Mouse (Mus musculus) limb, embryonic 11.5 days (tissue): Measurements from ENCODE around the gene Cdk19. TPM values are rescaled to one million over a fixed set of nuclear protein-coding genes. Genes with fewer than 3 reads are reported as not detected.

ENCODE experiments used
- ATAC-seq: fragments of 200-750 bp; cut with Nextera tagmentation; 2 replicates; pipeline ENCODE4 v1.8.0; 2017; ENCODE audit warnings: low read depth; ENCODE audit not compliant: insufficient number of reproducible peaks, low FRiP score, low TSS enrichment
- DNase-seq: peaks from one replicate; pipeline ENCODE4 v3.0.0-alpha.2; 2015; ENCODE audit warnings: low spot score
- H3K27ac ChIP-seq: fragments of 300-500 bp; sonication (generic); replicated peaks from 2 replicates; pipeline ENCODE4 v1.5.1; 2014; ENCODE audit warnings: low read depth, mild to moderate bottlenecking, low read length
- H3K27me3 ChIP-seq: fragments of 300-500 bp; sonication (generic); 2 replicates; pipeline ENCODE4 v1.6.1; 2014; ENCODE audit warnings: mild to moderate bottlenecking, low read length, mixed read lengths; ENCODE audit not compliant: control insufficient read depth, insufficient read depth
- H3K36me3 ChIP-seq: fragments of 300-500 bp; sonication (generic); 2 replicates; pipeline ENCODE4 v1.6.1; 2014; ENCODE audit warnings: mild to moderate bottlenecking, low read length, moderate library complexity, mixed read lengths; ENCODE audit not compliant: control insufficient read depth, insufficient read depth
- H3K4me1 ChIP-seq: fragments of 300-500 bp; sonication (generic); 2 replicates; pipeline ENCODE4 v1.6.1; 2014; ENCODE audit warnings: low read length, mixed read lengths; ENCODE audit not compliant: control insufficient read depth, insufficient read depth
- H3K4me2 ChIP-seq: fragments of 300-500 bp; sonication (generic); 2 replicates; pipeline ENCODE4 v1.6.1; 2014; ENCODE audit warnings: low read depth, mild to moderate bottlenecking, moderate library complexity; ENCODE audit not compliant: severe bottlenecking
- H3K4me3 ChIP-seq: fragments of 300-500 bp; sonication (generic); 2 replicates; pipeline ENCODE4 v1.5.1; 2014; ENCODE audit warnings: low read depth, low read length
- H3K9ac ChIP-seq: fragments of 300-500 bp; sonication (generic); 2 replicates; pipeline ENCODE4 v1.6.1; 2014; ENCODE audit warnings: mild to moderate bottlenecking, low read length
- H3K9me3 ChIP-seq: fragments of 300-500 bp; sonication (generic); 2 replicates; pipeline ENCODE4 v1.6.1; 2016; ENCODE audit warnings: low read length; ENCODE audit not compliant: control insufficient read depth
- WGBS: fragments of 180-500 bp; shearing (Covaris S2); extraction: QIAGEN DNeasy Blood & Tissue Kit; methylation state at CpG from one replicate; pipeline ENCODE4 v1.1.7; 2014; 5-methylcytosine and 5-hydroxymethylcytosine counted together
- polyA plus RNA-seq: library from polyadenylated mRNA; unstranded; fragments of >200 nt; fragmentation: Nextera tagmentation; extraction: Ambion mirVana; gene quantifications from 2 replicates; pipeline ENCODE4 v1.2.1, GENCODE M21; 2014

Cdk19 gene
- polyA plus RNA-seq, 1 experiment from 2014 or later = 11.4 TPM

DNA sequence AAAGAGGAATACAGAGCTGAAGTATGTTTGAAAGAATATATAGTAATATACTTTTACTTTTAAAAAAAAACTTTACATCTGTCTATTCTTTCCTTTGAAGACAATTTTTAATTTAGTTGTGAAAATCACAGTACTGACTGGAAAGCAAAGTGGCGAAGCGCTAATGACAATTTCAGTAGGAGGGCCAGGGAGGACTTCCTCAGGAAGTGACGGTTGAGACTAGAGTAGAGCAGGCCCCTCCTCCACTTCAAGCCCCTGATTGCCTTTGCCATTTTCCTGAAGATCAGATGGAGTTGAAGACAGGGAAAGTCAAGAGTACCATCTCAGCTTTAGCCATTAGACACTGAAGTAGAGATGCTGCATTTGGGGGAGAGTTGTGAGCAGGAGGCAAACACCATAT lies 92.6 kb downstream of the Cdk19 start:
- no peak overlapping the region for H3K27ac ChIP-seq
- H3K9me3 ChIP-seq = no peaks in the 10 kb centered on the region
- H3K36me3 ChIP-seq = no peaks in the 10 kb centered on the region
- no peak overlapping the region for H3K4me3 ChIP-seq
- 83% methylated on average over 3 of the region's 3 CpGs for WGBS
- H3K27me3 ChIP-seq = no peaks in the 10 kb centered on the region
- no peak overlapping the region for H3K9ac ChIP-seq
- H3K4me2 ChIP-seq = no peak overlapping the region
- DNase-seq (no peak), ATAC-seq (no peak)
- no peaks in the 10 kb centered on the region for H3K4me1 ChIP-seq

DNA sequence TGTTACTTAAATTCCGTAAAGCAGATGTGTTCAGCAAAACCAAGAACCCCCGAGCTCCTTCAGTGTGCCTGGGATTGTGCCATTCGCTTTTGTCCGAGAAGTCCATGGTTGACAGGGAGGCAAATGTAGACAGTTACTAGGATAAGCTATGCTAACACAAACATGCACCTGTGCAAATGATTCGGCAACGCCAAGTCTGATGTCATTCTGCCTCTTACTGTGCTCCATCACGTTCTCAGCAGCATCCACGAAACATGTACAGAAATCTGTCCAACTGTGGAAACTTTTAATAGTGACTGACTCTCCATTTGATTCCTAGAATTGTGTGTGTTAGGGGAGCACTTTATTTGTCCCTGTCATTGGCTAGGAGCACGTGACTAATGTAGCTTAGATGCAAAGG lies 93.0 kb downstream of the Cdk19 start:
- H3K27ac ChIP-seq = no peak overlapping the region
- no peak for ATAC-seq
- 94% methylated on average over 9 of the region's 9 CpGs for WGBS
- no peaks in the 10 kb centered on the region for H3K4me1 ChIP-seq
- no peaks in the 10 kb centered on the region for H3K9me3 ChIP-seq
- no peak overlapping the region for H3K4me3 ChIP-seq
- no peak overlapping the region for H3K4me2 ChIP-seq
- H3K36me3 ChIP-seq = no peaks in the 10 kb centered on the region
- H3K27me3 ChIP-seq = no peaks in the 10 kb centered on the region
- no peak overlapping the region for H3K9ac ChIP-seq
- no peak for DNase-seq

DNA sequence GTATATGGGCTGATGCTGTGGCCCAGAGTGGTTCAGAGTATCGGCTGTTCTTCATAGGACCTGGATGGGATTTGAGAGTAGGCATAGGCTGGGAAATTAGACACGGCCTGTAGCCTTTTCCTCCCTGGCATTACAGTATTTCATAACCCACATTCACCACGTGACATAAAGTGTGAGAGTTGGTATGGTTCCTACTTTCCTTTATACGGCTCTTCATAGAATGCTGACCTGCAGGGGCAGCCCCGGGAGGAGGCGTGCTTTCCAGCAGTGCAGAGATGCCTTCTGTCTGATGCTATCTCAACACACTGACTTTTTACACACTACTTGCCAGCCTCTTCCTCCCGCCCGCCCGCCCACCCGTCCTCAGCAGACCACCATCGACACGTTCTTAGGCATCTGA lies 96.0 kb downstream of the Cdk19 start:
- H3K9me3 ChIP-seq = no peaks in the 10 kb centered on the region
- no peak for DNase-seq
- no peak overlapping the region for H3K9ac ChIP-seq
- WGBS = 82% methylated on average over 12 of the region's 12 CpGs
- ATAC-seq = no peak
- H3K27me3 ChIP-seq = no peaks in the 10 kb centered on the region
- H3K36me3 ChIP-seq = no peaks in the 10 kb centered on the region
- H3K27ac ChIP-seq = no peak overlapping the region
- no peaks in the 10 kb centered on the region for H3K4me1 ChIP-seq
- H3K4me3 ChIP-seq = no peak overlapping the region
- no peak overlapping the region for H3K4me2 ChIP-seq

DNA sequence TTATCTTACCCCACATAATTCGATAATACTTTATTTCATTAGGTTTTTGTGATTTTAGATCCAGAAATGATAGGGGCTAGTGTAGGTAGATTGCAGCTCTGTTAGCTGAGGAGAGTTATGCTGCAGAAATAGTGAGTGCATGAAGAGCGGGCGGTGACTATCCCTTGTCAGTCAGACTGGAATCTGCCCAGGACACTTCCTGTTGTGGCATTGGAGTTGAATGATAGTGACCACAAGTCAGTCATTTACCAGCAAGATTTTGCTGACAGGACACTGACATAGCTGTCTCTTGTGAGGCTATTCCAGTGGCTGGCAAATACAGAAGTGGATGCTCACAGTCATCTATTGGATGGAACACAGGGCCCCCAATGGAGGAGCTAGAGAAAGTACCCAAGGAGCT lies 97.8 kb downstream of the Cdk19 start:
- 90% methylated on average over 3 of the region's 3 CpGs for WGBS
- H3K4me3 ChIP-seq = no peak overlapping the region
- DNase-seq (no peak), ATAC-seq (no peak)
- no peak overlapping the region for H3K9ac ChIP-seq
- H3K4me2 ChIP-seq = no peak overlapping the region
- H3K27ac ChIP-seq = no peak overlapping the region
- no peaks in the 10 kb centered on the region for H3K9me3 ChIP-seq
- no peaks in the 10 kb centered on the region for H3K36me3 ChIP-seq
- H3K4me1 ChIP-seq = no peaks in the 10 kb centered on the region
- no peaks in the 10 kb centered on the region for H3K27me3 ChIP-seq

DNA sequence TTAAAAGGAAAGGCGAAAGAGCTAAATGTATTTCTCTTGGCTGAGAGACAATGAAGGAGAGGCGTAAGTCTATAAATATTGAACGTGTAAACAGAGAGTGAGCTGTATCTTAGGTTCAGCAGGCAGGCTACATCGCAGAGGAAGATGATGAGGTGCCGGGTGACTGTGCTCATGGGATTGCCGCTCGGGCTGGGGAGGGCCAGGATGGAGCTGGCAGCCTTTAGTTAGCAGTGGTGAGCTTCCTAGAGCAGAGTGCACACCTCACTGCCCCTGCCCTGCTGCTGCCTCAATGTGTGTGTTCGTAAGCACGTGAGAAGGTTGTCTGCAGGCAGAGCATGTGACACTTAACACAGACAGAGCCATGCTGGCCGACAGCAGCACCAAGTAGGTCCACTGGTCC lies 101.4 kb downstream of the Cdk19 start:
- no peak overlapping the region for H3K27ac ChIP-seq

DNA sequence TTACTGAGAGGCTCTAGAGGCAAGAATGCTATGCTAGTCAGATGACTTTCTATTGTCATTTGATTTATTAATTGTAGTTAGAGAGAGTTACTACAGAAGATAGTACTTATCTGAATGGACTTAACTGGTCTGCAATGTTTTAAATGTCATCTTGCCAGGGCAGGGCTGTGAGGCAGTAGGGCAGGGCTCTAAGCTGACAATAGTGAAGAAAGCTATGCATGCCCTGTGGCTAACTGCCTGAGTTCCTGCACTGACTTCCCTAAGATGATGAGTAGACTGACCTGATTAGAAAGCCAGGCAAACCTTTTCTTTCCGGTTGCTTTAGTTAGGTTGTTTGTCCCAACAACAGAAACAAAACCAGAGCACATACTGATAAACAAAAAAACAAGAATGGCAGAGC lies 102.7 kb downstream of the Cdk19 start:
- Histone ChIP-seq H3K4me3 (no peak overlapping the region), H3K9ac (no peak overlapping the region), H3K9me3 (no peaks in the 10 kb centered on the region), H3K27me3 (no peaks in the 10 kb centered on the region), H3K4me1 (no peaks in the 10 kb centered on the region), H3K27ac (no peak overlapping the region), H3K4me2 (no peak overlapping the region), H3K36me3 (no peaks in the 10 kb centered on the region)
- 70% methylated on average over 1 of the region's 1 CpGs for WGBS
- DNase-seq (no peak), ATAC-seq (no peak)

More for the DNA sequence above, 101.4 kb downstream of the Cdk19 start:
- Histone ChIP-seq H3K9ac (no peak overlapping the region), H3K4me3 (no peak overlapping the region), H3K9me3 (no peaks in the 10 kb centered on the region), H3K27me3 (no peaks in the 10 kb centered on the region), H3K4me2 (no peak overlapping the region), H3K4me1 (no peaks in the 10 kb centered on the region), H3K36me3 (no peaks in the 10 kb centered on the region)
- 83% methylated on average over 10 of the region's 10 CpGs for WGBS
- DNase-seq = no peak
- no peak for ATAC-seq

DNA sequence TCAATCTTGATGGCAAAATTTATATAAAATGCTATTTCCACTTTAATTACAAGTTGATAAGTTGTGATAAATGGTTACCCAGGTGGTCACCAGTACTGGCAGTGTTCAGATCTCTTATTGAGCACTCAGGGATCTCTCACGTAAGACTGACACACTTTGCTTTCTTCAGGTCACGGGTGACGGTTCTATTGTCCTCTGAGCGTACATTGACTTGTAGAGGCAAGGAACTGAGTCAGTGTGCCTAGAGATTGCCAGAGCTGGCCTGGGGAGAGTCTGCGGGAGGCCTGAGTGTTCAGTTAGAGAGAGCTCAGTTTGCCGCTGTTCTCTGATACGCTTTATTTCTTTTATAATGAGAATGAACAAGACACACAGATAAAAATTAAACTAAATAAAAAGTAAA lies 104.0 kb downstream of the Cdk19 start:
- DNase-seq = no peak
- Histone ChIP-seq H3K4me1 (0 out of 2 replicates have a peak, but pooled peaks cover 3% of the 10 kb centered on the region), H3K27me3 (no peaks in the 10 kb centered on the region), H3K4me2 (no peak overlapping the region), H3K4me3 (no peak overlapping the region), H3K27ac (no peak overlapping the region), H3K36me3 (no peaks in the 10 kb centered on the region), H3K9me3 (no peaks in the 10 kb centered on the region), H3K9ac (no peak overlapping the region)
- WGBS = 88% methylated on average over 7 of the region's 7 CpGs
- no peak for ATAC-seq

DNA sequence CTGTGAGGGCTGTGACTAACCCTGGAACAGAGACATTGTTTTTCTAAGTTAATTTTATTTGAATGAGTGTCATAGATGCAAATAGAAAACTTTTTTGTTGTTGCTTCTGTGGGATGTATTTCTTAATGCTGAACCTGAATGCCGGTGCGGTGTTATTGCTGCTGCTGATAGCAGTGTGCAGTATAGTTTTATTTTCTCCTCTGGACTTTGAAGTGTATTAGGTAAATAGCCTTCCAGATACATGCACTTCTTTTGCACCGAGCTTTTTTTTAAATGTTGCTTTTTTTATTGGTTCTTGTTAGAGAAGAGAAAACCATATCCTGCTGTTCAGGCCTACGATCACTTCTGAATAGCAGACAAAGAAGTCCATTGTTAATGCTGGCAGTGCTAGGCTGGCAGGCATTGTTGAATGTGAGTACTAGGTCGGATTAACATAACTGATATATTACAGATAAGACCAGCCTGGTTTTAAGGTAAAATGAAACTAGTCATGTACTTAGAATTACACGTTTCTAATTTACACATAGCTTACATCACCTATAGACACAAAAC lies 104.5 kb downstream of the Cdk19 start:
- 65% methylated on average over 6 of the region's 6 CpGs for WGBS
- Histone ChIP-seq H3K4me2 (no peak overlapping the region), H3K9me3 (no peaks in the 10 kb centered on the region), H3K9ac (no peak overlapping the region), H3K27me3 (no peaks in the 10 kb centered on the region), H3K4me3 (no peak overlapping the region), H3K36me3 (no peaks in the 10 kb centered on the region), H3K27ac (no peak overlapping the region), H3K4me1 (0 out of 2 replicates have a peak, but pooled peaks cover 3% of the 10 kb centered on the region)
- DNase-seq = no peak
- ATAC-seq = no peak

DNA sequence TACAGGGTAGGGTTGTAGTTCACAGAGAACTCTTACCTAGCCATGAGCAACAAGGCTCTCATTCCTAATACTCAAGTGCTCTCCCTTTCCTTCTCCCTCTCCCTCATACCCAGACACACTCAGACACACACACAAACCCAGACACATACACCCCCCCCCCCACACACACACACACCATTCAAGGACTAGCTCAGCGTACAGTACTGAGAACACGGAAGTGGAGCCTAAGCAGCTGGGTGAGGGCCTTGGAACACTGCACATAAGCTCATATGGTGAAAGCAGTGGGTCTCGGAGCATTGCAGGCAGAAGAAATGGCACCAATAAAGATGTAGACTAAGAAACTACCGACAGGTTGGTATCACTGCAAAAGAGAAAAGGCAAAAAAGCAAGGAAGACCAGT lies 105.2 kb downstream of the Cdk19 start:
- H3K4me1 ChIP-seq = 0 out of 2 replicates have a peak, but pooled peaks cover 3% of the 10 kb centered on the region
- no peaks in the 10 kb centered on the region for H3K9me3 ChIP-seq
- 96% methylated on average over 4 of the region's 4 CpGs for WGBS
- H3K36me3 ChIP-seq = no peaks in the 10 kb centered on the region
- no peak overlapping the region for H3K27ac ChIP-seq
- no peak overlapping the region for H3K9ac ChIP-seq
- ATAC-seq (no peak), DNase-seq (no peak)
- no peaks in the 10 kb centered on the region for H3K27me3 ChIP-seq
- H3K4me3 ChIP-seq = no peak overlapping the region
- H3K4me2 ChIP-seq = no peak overlapping the region
